Mouse (Mus musculus) lung, adult 2 months (tissue): ENCODE data around the gene Tmem156.

Source experiments
- CTCF ChIP-seq: fragments of 200-500 bp; IDR thresholded peaks from 2 replicates; pipeline ENCODE4 v1.5.1; 2011; ENCODE audit warnings: mild to moderate bottlenecking, low read length, control low read depth; ENCODE audit not compliant: insufficient read depth
- POLR2A ChIP-seq: fragments of 200-500 bp; IDR thresholded peaks from 2 replicates; pipeline ENCODE4 v1.6.1; 2011; ENCODE audit warnings: low read depth, mild to moderate bottlenecking, control low read depth, low read length, borderline replicate concordance; ENCODE audit errors: extremely low read depth

DNA sequence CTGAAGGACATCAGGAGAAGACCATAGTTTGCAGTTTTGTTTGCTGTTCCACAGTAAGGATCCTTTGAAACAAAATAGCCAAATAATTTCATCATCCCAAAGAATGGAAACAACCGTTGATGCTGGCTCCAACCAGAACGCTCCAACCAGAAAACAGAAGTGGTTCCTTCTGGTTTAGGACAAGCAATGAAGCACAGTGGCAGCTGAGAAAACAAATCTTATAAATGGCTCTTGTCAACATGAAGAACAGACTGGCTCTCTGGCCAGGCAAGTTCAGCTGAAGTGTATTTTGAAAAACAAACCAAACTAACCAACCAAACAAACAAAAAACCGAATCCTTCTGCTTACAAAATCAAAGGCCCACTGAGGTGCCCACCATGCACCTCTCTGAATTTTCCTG, 2.2 kb downstream of the Tmem156 start:
- no peak for TF ChIP-seq CTCF
- no peak for TF ChIP-seq POLR2A
